Mouse (Mus musculus) liver, postnatal 0 days (tissue): ENCODE measurements around the gene Rhbdd2.

Experiments used
- CTCF ChIP-seq: sonication (generic); IDR thresholded peaks from 2 replicates; pipeline ENCODE4 v1.5.1; 2016; ENCODE audit warnings: antibody characterized with exemption, low read depth
- EP300 ChIP-seq: IDR thresholded peaks from 2 replicates; pipeline ENCODE4 v1.6.1; 2016; ENCODE audit warnings: antibody characterized with exemption, low read depth, mild to moderate bottlenecking

DNA sequence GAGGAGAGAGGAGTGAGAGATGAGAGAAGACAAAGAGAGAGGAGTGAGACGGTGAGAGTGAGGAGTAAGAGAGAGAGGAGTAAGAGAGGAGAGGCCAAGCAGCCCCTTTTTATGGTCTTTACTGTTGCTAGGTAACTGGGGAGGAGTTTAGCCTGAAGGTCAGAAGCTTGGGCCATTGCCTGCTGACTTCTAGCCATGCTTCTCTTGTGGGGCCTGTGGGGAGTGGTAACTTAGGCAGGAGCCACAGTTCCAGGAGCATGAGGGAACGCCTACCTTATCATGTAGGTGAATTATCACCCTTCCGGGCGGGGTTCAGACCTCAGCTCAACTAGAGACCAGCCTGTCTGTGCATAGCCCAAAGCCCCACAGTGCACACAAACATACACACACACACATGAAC, 22.6 kb upstream of the Rhbdd2 start:
- TF ChIP-seq CTCF, result no peak
- TF ChIP-seq EP300, result no peak
